Mouse (Mus musculus) CH12.LX (cell line): ENCODE results near the gene Dnmbp. TPM values are rescaled to one million over a fixed set of nuclear protein-coding genes. Genes with fewer than 3 reads are reported as not detected.

Source experiments
- DNase-seq: peaks from one replicate; pipeline ENCODE4 v3.0.0-alpha.2; 2013; ENCODE audit errors: extremely low read depth
- H3K27ac ChIP-seq: 2 replicates; pipeline ENCODE4 v1.5.1; 2012; ENCODE audit warnings: low read depth, mild to moderate bottlenecking, control low read depth, moderate library complexity; ENCODE audit not compliant: insufficient read depth
- H3K27me3 ChIP-seq: replicated peaks from 2 replicates; pipeline ENCODE3; 2012; ENCODE audit warnings: inconsistent platforms
- H3K36me3 ChIP-seq, 2 experiments: replicated peaks in 1 of 2; 2 replicates each; pipeline versions ENCODE3 to v1.6.1; 2012; ENCODE audit warnings: inconsistent platforms in 1 of 2, low read length in 1 of 2, mild to moderate bottlenecking in 1 of 2, mixed read lengths in 1 of 2, moderate library complexity in 1 of 2; ENCODE audit not compliant: control insufficient read depth in 1 of 2, insufficient read depth in 1 of 2
- H3K4me1 ChIP-seq, 2 experiments: 2 replicates each; pipeline ENCODE4 v1.6.1; 2012; ENCODE audit warnings: inconsistent platforms in 1 of 2, moderate library complexity in 1 of 2; ENCODE audit not compliant: insufficient read depth in 2 of 2, control insufficient read depth in 1 of 2
- H3K4me2 ChIP-seq: 2 replicates; pipeline ENCODE4 v1.6.1; 2012; ENCODE audit warnings: low read depth, mild to moderate bottlenecking, control low read depth; ENCODE audit not compliant: poor library complexity, insufficient read depth, severe bottlenecking
- H3K4me3 ChIP-seq, 3 experiments: fragments of 150-350 bp in 1 of 3; sonication (generic) in 1 of 3; replicated peaks in 1 of 3; 2 replicates each; pipeline versions ENCODE3 to v1.5.1; 2011 to 2012; ENCODE audit warnings: low read depth in 2 of 3, low read length in 2 of 3, mild to moderate bottlenecking in 2 of 3, moderate library complexity in 2 of 3, control low read depth in 1 of 3, improper control_type of control experiment in 1 of 3, inconsistent platforms in 1 of 3, mixed read lengths in 1 of 3; ENCODE audit not compliant: poor library complexity in 1 of 3
- H3K79me2 ChIP-seq: replicated peaks from 2 replicates; pipeline ENCODE4 v1.6.1; 2012; ENCODE audit warnings: mild to moderate bottlenecking, moderate library complexity; ENCODE audit not compliant: control insufficient read depth, poor library complexity, insufficient read depth, severe bottlenecking; ENCODE audit errors: extremely low read depth
- H3K9ac ChIP-seq: 2 replicates; pipeline ENCODE4 v1.6.1; 2012; ENCODE audit warnings: low read depth, mild to moderate bottlenecking, control low read depth, moderate library complexity; ENCODE audit not compliant: insufficient read depth
- H3K9me3 ChIP-seq: replicated peaks from 2 replicates; pipeline ENCODE3; 2012; ENCODE audit warnings: low read length, inconsistent platforms, mixed read lengths
- BHLHE40 ChIP-seq: IDR thresholded peaks from 2 replicates; pipeline ENCODE4 v1.6.1; 2011; ENCODE audit warnings: mild to moderate bottlenecking, low read depth, low read length, improper control_type of control experiment
- CHD1 ChIP-seq: IDR thresholded peaks from 2 replicates; pipeline ENCODE4 v1.6.1; 2012; ENCODE audit warnings: low read depth, low read length, improper control_type of control experiment, inconsistent platforms
- CTCF ChIP-seq, 2 experiments: IDR thresholded peaks in 1 of 2; conservative IDR thresholded peaks in 1 of 2; 2 replicates each; pipeline ENCODE4 v1.5.1; 2011 to 2012; ENCODE audit warnings: low read depth in 2 of 2, low read length in 2 of 2, improper control_type of control experiment in 1 of 2, inconsistent platforms in 1 of 2, mild to moderate bottlenecking in 1 of 2, moderate library complexity in 1 of 2
- E2F4 ChIP-seq: IDR thresholded peaks from 2 replicates; pipeline ENCODE4 v1.6.1; 2011; ENCODE audit warnings: low read depth, low read length, improper control_type of control experiment; ENCODE audit not compliant: insufficient replicate concordance
- EP300 ChIP-seq: IDR thresholded peaks from 2 replicates; pipeline ENCODE4 v1.6.1; 2011; ENCODE audit warnings: low read length, improper control_type of control experiment
- MEF2A ChIP-seq: IDR thresholded peaks from 2 replicates; pipeline ENCODE4 v1.6.1; 2014; ENCODE audit warnings: low read depth, mild to moderate bottlenecking, inconsistent platforms, low read length, improper control_type of control experiment, borderline replicate concordance
- PAX5 ChIP-seq: IDR thresholded peaks from 2 replicates; pipeline ENCODE4 v1.6.1; 2012; ENCODE audit warnings: low read length, inconsistent platforms, mixed read lengths
- POLR2AphosphoS2 ChIP-seq: IDR thresholded peaks from 2 replicates; pipeline ENCODE4 v1.6.1; 2011; ENCODE audit warnings: low read depth, low read length, improper control_type of control experiment
- RAD21 ChIP-seq: IDR thresholded peaks from 2 replicates; pipeline ENCODE4 v1.6.1; 2011; ENCODE audit warnings: low read depth, mild to moderate bottlenecking, low read length, improper control_type of control experiment, moderate library complexity
- SIN3A ChIP-seq: IDR thresholded peaks from 2 replicates; pipeline ENCODE4 v1.6.1; 2012; ENCODE audit warnings: low read length, improper control_type of control experiment, inconsistent platforms
- SMC3 ChIP-seq: IDR thresholded peaks from 2 replicates; pipeline ENCODE4 v1.6.1; 2011; ENCODE audit warnings: low read depth, low read length, improper control_type of control experiment
- ZC3H11A ChIP-seq: IDR thresholded peaks from 2 replicates; pipeline ENCODE4 v1.6.1; 2012; ENCODE audit warnings: low read depth, mild to moderate bottlenecking, inconsistent platforms, low read length, improper control_type of control experiment
- ZMIZ1 ChIP-seq: IDR thresholded peaks from 2 replicates; pipeline ENCODE4 v1.6.1; 2012; ENCODE audit warnings: low read depth, mild to moderate bottlenecking, inconsistent platforms, low read length, improper control_type of control experiment
- dilution Hi-C: fragments of 300-500 bp; cut with MboI; formaldehyde crosslinking; loops from 2 replicates; pipeline ENCODE4 v1.14.3; 2020; ENCODE audit warnings: low sequenced_read_pairs; ENCODE audit not compliant: extremely low pct_unique_long_range_greater_than_20kb, extremely low pct_ligation_motif_present
- in situ Hi-C: fragments of 300-500 bp; cut with MboI; formaldehyde crosslinking; loops from 3 replicates; pipeline ENCODE4 v1.14.3; 2019; ENCODE audit warnings: low sequenced_read_pairs, low pct_ligation_motif_present, low pct_unique_long_range_greater_than_20kb, mixed read lengths
- polyA plus RNA-seq: library from polyadenylated mRNA; unstranded; fragments of >175 nt; gene quantifications from 2 replicates; pipeline ENCODE4 v1.2.1, GENCODE M21; 2012; ENCODE audit warnings: low read depth; ENCODE audit not compliant: insufficient read length
- total RNA-seq, 2 experiments: library from RNA; depleted of rRNA; stranded (reverse); fragments of 300-350 nt in 1 of 2; fragments of >200 nt in 1 of 2; gene quantifications; 2 replicates each; pipeline ENCODE4 v1.2.3; 2012 to 2014

Dnmbp gene
- total and polyA plus RNA-seq, 3 experiments, result 1.8 to 5.4 (median 2.3) TPM

- H3K27me3 ChIP-seq, result no peaks in the 10 kb centered on the region
- H3K79me2 ChIP-seq, result no peaks in the 10 kb centered on the region
- no peaks in the 10 kb centered on the region for H3K9me3 ChIP-seq
- H3K4me3 ChIP-seq, result no peak overlapping the region
- H3K9ac ChIP-seq, result no peak overlapping the region
- no peak overlapping the region for H3K27ac ChIP-seq
- no peak overlapping the region for H3K4me2 ChIP-seq
- peaks cover 13 to 54% of the 10 kb centered on the region in 2 experiments for H3K4me1 ChIP-seq
- dilution Hi-C loops (no loop called here), in situ Hi-C loops (no loop called here)
- TF ChIP-seq EP300 (peak; percentile 59), BHLHE40 (0 out of 2 replicates have a peak, but pooled peaks have one; percentile 16), MEF2A (peak; percentile 63; the same call in 1 of the 2 replicates), ZMIZ1 (no peak)
- H3K36me3 ChIP-seq, result peaks cover 0 to 32% of the 10 kb centered on the region in 2 experiments
- DNase-seq, result peak; percentile 71
These were observed 27.1 kb downstream of the Dnmbp start for GRCm38 (mm10) chr19:43912775-43913486.

GRCm38 (mm10) chr19:43906492-43906891 lies 33.5 kb downstream of the Dnmbp start:
- in situ Hi-C loops, result loop anchor here (10.0 kb wide), 1 partner anchor 152 kb away; the partner anchor contains the start of genes Cox15 and Cutc
- no peak overlapping the region for H3K9ac ChIP-seq
- H3K79me2 ChIP-seq, result no peaks in the 10 kb centered on the region
- no peak overlapping the region for H3K4me2 ChIP-seq
- H3K27ac ChIP-seq, result no peak overlapping the region
- TF ChIP-seq CHD1 (no peak), POLR2AphosphoS2 (no peak), E2F4 (no peak), CTCF (conservative IDR thresholded peaks at IDR 0.05 in 1 of 2, IDR thresholded peaks at IDR 0.05 in 1 of 2; ENCODE audit: low read depth in 2 of 2, low read length in 2 of 2) (peak in 1 of 2 experiments; percentile 52; a peak in 2 of 4 replicates), PAX5 (no peak), RAD21 (peak; percentile 41), ZC3H11A (no peak), SMC3 (peak; percentile 37)
- no peaks in the 10 kb centered on the region for H3K9me3 ChIP-seq
- DNase-seq, result no peak
- dilution Hi-C loops, result no loop called here
- no peaks in the 10 kb centered on the region for H3K27me3 ChIP-seq
- H3K36me3 ChIP-seq, result peaks cover 0 to 62% of the 10 kb centered on the region in 2 experiments
- H3K4me1 ChIP-seq, result peaks cover 0 to 9% of the 10 kb centered on the region in 2 experiments; a peak in 2 of 4 replicates
- no peak overlapping the region for H3K4me3 ChIP-seq

DNA sequence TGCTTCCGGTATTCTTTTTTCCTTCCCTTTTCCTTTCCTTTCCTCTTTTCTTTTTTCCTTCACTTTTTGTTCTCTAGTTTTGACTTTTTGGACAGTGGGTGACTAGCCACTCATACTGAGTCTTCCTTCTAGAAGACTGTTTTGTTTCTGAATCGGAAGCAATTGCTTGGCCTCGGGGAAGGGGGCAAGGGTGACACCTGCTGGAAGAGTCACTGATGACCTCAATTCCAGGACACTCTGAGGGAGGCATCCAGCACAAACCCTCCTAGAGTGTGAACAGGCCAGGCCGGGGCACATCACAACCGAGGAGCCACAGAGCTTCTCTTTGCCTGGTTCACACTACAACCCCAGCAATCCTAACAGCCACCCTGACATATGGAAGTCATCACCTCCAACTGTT lies 34.0 kb downstream of the Dnmbp start:
- dilution Hi-C loops, result no loop called here
- DNase-seq, result peak; percentile 46
- Histone ChIP-seq H3K4me3 (no peak overlapping the region), H3K4me2 (no peak overlapping the region)
- TF ChIP-seq RAD21, result peak; percentile 65
- TF ChIP-seq SMC3, result peak; percentile 71
- TF ChIP-seq CTCF (conservative IDR thresholded peaks at IDR 0.05 in 1 of 2, IDR thresholded peaks at IDR 0.05 in 1 of 2; ENCODE audit: low read depth in 2 of 2, low read length in 2 of 2), result peak in 1 of 2 experiments; percentile 78; a peak in 2 of 4 replicates
- TF ChIP-seq ZC3H11A, result no peak
- TF ChIP-seq SIN3A, result no peak
- TF ChIP-seq, all 38 proteins: peak for 3
- Histone ChIP-seq H3K27ac (no peak overlapping the region), H3K9me3 (no peaks in the 10 kb centered on the region), H3K79me2 (no peaks in the 10 kb centered on the region), H3K27me3 (no peaks in the 10 kb centered on the region), H3K9ac (no peak overlapping the region), H3K36me3 (peaks cover 0 to 62% of the 10 kb centered on the region in 2 experiments), H3K4me1 (peaks cover 0 to 4% of the 10 kb centered on the region in 2 experiments; a peak in 2 of 4 replicates)
- in situ Hi-C loops, result loop anchor here (10.0 kb wide), 1 partner anchor 151 kb away; the partner anchor contains the start of genes Cox15 and Cutc
